Mouse (Mus musculus) urinary bladder, adult 18-20 months (tissue): ENCODE data around the gene Nfe2l1.
A peak's percentile ranks its signal among the peaks of the same experiment; 100 is the strongest.
"Not testable (repeated sequence)": the region's sequence is repeated elsewhere in the genome, so short reads cannot be mapped to it uniquely, and the experiment has no call there.

Experiments used
- DNase-seq, 2 experiments: peaks; one replicate each; pipeline ENCODE4 v3.0.0; 2022; ENCODE audit warnings: low spot score in 2 of 2, mixed read lengths in 2 of 2

The Nfe2l1 gene

DNA sequence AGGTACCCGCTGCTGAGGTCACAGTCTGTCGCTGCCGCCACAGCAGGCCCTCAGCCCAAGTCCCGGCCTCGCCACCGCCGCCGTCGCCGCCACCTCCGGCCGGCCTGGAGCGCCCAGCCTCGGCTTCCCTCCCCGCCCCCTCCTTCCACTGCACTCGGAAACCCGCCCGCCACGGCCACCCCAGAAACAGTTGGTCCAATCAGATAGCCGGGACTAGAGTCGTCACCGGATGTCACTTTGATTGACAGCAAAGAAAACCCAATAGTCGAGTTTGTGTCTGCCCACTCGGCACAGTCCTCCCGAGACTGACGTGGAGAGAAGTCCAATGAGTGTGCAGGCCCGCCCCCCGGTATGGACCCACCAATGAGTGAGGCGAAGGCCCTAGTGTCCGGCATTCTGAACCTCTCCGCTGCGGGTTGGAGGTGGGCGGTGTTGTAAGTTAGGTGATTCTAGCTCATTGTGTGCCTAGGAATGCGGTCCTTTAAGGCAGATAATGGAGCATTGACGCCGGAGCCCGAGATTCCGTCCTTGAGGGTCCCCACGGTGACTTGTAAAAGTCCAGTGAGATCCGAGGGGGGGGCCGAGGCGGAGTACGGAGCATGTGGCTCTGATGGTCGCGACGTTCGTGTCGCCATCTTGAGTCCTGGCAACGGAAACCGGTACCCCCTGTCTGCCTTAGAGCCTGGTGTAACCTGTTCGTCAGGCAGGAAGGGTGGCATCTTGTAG is at the start of gene Nfe2l1:
Gene Nfe2l1 (minus strand): TSS at position 156 of the 726 bp plus-strand sequence.
- DNase-seq = peak; percentile 91 to 99

GRCm38 (mm10) chr11:96879359-96879758 is 49.6 kb upstream of the Nfe2l1 start:
- DNase-seq = no peak

- no peak for DNase-seq
These were observed 48.9 kb upstream of the Nfe2l1 start for GRCm38 (mm10) chr11:96878715-96879114.

- no peak for DNase-seq
These were observed 47.3 kb upstream of the Nfe2l1 start for GRCm38 (mm10) chr11:96877071-96877470.

- no peak for DNase-seq
These were observed 46.7 kb upstream of the Nfe2l1 start for GRCm38 (mm10) chr11:96876300-96877040.

- DNase-seq = no peak
These were observed 46.0 kb upstream of the Nfe2l1 start for GRCm38 (mm10) chr11:96875745-96876144.

- DNase-seq = no peak
These were observed 45.5 kb upstream of the Nfe2l1 start for GRCm38 (mm10) chr11:96875270-96875669.

DNA sequence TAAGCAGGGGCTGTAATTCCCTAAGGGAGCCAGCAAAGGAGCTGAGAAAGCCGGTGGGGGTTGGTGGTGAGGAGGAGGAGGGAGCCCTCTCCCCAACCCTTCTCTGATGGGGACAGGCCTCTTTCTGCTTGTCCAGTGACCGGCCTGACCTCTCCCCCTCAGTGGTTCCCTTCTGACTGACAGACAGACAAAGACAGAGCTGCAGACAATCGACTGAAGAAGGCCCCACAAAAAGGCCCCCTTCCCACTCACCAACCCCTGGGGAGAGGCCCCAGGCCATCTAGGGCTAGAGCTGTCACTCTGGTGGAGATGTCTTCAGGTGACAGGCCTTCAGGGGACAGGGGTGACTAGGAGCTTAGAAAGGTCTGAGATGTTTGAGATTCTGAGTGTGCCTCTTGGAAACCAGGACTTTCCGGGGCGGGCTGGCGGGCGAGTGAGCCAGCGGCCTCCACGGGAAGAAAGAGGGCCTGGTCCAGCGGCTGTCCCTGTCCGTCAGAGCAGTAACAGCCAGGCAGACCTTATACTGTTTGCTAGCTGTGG is 43.9 kb upstream of the Nfe2l1 start:
- no peak for DNase-seq

GRCm38 (mm10) chr11:96872441-96873379 is 42.9 kb upstream of the Nfe2l1 start:
- no peak for DNase-seq

DNA sequence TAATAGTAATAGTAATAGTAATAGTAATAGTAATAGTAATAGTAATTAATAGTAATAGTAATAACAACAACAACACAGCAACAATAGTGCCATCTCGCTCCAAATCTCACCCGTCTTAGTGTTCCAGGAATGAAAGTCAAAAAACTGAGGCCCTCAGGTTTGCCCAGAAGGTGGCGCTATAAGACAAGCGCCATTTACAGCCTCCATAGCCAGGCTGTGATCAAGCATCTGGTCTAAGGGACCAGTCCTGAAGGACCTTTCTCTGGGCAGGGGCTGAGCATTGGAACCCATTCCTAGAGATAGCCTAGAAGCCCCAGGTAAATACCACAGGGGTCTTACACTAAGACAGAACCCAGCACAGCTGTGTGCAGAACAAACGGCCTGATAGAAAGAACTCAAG is 37.4 kb upstream of the Nfe2l1 start:
- DNase-seq = peak in 1 of 2 experiments; percentile 35

DNA sequence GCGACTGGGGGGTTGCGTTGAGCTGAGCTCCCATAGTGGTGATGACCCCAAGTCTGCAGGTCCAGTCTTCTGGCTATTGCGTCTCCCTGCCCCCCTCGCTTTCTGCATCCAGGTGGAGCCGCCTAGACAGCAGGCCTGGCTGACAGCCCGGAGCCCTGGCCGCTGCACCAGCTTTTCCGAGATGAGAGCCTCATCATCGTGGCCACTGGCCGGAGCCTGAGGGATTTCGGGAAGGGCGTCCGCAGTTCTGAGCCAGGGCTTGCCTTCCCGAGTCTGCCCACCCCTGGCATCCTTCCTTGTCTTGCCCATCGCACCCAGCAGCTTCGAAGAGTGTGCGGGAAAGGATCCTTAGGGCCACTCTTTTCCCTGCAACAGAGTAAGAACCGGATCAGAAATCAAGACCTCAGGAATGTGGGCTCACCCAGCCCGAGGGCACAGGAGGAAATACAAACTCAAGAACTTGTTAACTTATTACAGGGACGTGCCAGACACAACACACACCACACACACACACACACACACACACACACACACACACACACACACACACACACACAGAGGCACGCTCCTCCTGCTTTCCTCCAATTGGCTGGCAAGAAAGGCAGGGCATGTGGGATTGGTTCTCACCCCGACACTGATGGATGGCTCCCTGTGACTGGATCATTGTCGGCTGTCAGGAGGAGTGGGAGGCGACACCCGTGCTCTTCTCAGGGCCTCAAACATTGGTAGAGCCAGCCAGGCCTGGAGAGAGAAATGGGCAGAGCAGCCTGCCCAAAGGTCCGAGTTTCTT is 33.6 kb upstream of the Nfe2l1 start:
- DNase-seq = peak in 1 of 2 experiments; percentile 15

GRCm38 (mm10) chr11:96862534-96862933 is 32.8 kb upstream of the Nfe2l1 start:
- no peak for DNase-seq

DNA sequence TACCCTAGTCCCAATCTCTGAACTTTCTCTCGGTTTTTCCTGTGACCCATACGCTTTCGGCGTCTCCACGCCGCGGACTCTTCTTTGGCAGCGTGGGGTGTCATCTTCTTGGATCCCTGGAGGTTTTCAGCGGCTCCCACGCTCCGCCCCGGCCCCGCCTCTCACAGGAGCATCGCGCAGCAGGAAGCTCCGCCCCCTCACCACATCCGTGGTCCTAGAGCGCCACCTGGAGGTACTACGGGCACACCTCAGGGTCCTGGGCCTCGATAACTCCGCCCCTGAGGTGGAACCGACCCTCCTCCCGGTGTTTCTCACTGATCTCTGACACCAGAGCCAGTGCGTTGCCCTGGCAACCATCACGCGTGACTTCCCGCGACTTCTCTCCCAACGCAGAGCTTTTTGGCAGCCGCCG is 32.1 kb upstream of the Nfe2l1 start:
- peak; percentile 91 to 92 for DNase-seq

GRCm38 (mm10) chr11:96861446-96861845 is 31.7 kb upstream of the Nfe2l1 start:
- peak in 1 of 2 experiments; percentile 46 for DNase-seq

GRCm38 (mm10) chr11:96860564-96860963 is 30.8 kb upstream of the Nfe2l1 start:
- peak; percentile 72 to 74 for DNase-seq

GRCm38 (mm10) chr11:96859635-96860034 is 29.9 kb upstream of the Nfe2l1 start:
- DNase-seq = no peak

GRCm38 (mm10) chr11:96857446-96857845 is 27.7 kb upstream of the Nfe2l1 start:
- no peak for DNase-seq

DNA sequence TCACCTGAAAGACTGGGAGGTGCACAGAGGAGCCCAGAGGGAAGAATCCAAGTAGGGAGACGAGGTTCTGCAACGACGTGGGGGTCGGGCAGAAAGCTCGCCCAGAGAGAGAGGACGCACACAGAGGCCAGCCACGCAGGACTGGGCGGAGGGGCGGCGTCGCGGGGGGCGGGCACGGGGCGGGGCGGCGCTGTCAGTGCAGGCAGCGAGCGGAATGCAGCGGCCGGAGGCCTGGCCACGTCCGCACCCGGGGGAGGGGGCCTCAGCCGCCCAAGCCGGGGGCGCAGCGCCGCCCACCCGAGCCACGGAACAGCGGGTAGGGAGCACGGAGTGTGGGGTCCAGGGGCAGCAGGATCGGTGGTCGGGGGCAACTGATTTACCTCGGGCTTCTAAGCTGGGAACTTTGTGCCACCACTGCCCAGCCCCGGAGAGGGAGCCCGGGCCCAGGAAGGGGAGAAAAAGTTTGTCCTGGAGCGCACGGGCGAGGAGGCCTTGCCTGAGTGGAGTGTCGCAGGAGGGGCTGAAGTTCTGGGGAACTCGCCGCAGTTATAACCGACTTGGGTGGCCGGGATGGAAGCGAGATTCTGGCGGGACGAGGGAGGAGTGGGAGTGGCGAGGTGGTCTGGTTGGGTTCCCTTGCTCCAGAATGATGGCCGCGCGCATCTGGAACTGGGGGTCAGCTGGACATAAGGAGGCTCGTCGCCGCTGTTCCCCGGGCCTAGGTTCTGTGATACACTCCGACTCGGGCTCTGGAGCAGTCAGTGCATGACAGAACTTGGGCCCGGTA is 20.1 kb upstream of the Nfe2l1 start, which contains the start of gene Copz2:
Gene Copz2 (plus strand): TSS at position 190 of the 787 bp plus-strand sequence.
- peak; percentile 30 to 65 for DNase-seq

DNA sequence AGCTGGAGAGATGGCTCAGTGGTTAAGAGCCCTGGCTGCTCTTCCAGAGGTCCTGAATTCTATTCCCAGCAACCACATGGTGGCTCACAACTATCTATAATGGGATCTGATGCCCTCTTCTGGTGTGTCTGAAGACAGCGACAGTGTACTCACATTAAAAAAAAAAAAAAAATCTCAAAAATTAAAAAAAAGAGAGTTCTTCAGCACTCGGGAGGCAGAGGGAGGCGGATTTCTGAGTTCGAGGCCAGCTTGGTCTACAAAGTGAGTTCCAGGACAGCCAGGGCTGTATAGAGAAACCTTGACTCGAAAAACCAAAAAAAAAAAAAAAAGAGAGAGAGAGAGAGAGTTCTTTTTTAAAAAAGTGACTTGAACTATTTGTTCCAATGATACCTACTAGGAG is 19.4 kb upstream of the Nfe2l1 start:
- not testable (repeated sequence) for DNase-seq

DNA sequence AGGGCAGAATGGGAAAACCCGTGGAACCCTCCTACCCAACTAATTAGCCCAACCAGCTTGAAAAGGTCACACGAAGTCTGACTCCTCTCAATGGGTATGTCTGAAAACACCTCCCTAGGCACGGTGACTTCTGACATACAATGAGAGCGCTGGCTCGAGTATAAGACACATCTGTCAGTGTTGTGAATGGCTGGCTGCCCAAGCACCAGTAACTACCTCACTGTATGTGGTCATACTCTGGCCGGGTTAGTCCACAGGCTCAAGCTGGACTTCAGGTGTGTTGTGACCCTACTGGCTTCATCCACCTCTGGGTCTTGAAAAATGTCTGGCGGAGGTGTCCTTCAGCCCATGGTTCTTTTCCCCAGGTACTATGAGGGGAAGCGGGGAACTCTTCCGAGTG is 18.9 kb upstream of the Nfe2l1 start:
- no peak for DNase-seq
